Mouse (Mus musculus) stomach, embryonic 14.5 days (tissue): Measurements from ENCODE around the gene Emd. TPM values are rescaled to one million over a fixed set of nuclear protein-coding genes. Genes with fewer than 3 reads are reported as not detected.

ENCODE experiments used
- ATAC-seq: fragments of 200-750 bp; cut with Nextera tagmentation; 2 replicates; pipeline ENCODE4 v1.8.0; 2017; ENCODE audit warnings: low read depth, moderate TSS enrichment; ENCODE audit not compliant: insufficient number of reproducible peaks, insufficient read depth, low FRiP score
- H3K27ac ChIP-seq: fragments of 300-500 bp; sonication (generic); 2 replicates; pipeline ENCODE4 v1.5.1; 2014; ENCODE audit warnings: mild to moderate bottlenecking, low read length, moderate library complexity, mixed read lengths
- H3K27me3 ChIP-seq: fragments of 300-500 bp; sonication (generic); 2 replicates; pipeline ENCODE4 v1.6.1; 2014; ENCODE audit warnings: low read length, control low read depth, mixed read lengths; ENCODE audit not compliant: control insufficient read depth, insufficient read depth
- H3K36me3 ChIP-seq: fragments of 300-500 bp; sonication (generic); 2 replicates; pipeline ENCODE4 v1.6.1; 2014; ENCODE audit warnings: mild to moderate bottlenecking, control low read depth, low read length, moderate library complexity, mixed read lengths; ENCODE audit not compliant: control insufficient read depth, insufficient read depth
- H3K4me1 ChIP-seq: fragments of 300-500 bp; sonication (generic); 2 replicates; pipeline ENCODE4 v1.6.1; 2014; ENCODE audit warnings: low read length, control low read depth, mixed read lengths; ENCODE audit not compliant: control insufficient read depth, insufficient read depth
- H3K4me2 ChIP-seq: fragments of 300-500 bp; sonication (generic); replicated peaks from 2 replicates; pipeline ENCODE4 v1.6.1; 2014; ENCODE audit warnings: low read depth, low read length, control low read depth
- H3K4me3 ChIP-seq: fragments of 300-500 bp; sonication (generic); 2 replicates; pipeline ENCODE4 v1.5.1; 2014; ENCODE audit warnings: low read depth, low read length, control low read depth
- H3K9ac ChIP-seq: fragments of 300-500 bp; sonication (generic); replicated peaks from 2 replicates; pipeline ENCODE4 v1.6.1; 2014; ENCODE audit warnings: low read depth, mild to moderate bottlenecking, control low read depth, low read length, moderate library complexity, mixed read lengths
- H3K9me3 ChIP-seq: fragments of 300-500 bp; sonication (generic); 2 replicates; pipeline ENCODE4 v1.6.1; 2016; ENCODE audit warnings: low read depth, low read length, control low read depth; ENCODE audit not compliant: control insufficient read depth
- WGBS: fragments of 180-500 bp; shearing (Covaris S2); extraction: QIAGEN DNeasy Blood & Tissue Kit; methylation state at CpG from one replicate; pipeline ENCODE4 v1.1.7; 2014; 5-methylcytosine and 5-hydroxymethylcytosine counted together
- polyA plus RNA-seq: library from polyadenylated mRNA; unstranded; fragments of >200 nt; fragmentation: Nextera tagmentation; extraction: Ambion mirVana; gene quantifications from 2 replicates; pipeline ENCODE4 v1.2.1, GENCODE M21; 2014

The Emd gene
- polyA plus RNA-seq, 1 experiment from 2014 or later, result 33.3 TPM

DNA sequence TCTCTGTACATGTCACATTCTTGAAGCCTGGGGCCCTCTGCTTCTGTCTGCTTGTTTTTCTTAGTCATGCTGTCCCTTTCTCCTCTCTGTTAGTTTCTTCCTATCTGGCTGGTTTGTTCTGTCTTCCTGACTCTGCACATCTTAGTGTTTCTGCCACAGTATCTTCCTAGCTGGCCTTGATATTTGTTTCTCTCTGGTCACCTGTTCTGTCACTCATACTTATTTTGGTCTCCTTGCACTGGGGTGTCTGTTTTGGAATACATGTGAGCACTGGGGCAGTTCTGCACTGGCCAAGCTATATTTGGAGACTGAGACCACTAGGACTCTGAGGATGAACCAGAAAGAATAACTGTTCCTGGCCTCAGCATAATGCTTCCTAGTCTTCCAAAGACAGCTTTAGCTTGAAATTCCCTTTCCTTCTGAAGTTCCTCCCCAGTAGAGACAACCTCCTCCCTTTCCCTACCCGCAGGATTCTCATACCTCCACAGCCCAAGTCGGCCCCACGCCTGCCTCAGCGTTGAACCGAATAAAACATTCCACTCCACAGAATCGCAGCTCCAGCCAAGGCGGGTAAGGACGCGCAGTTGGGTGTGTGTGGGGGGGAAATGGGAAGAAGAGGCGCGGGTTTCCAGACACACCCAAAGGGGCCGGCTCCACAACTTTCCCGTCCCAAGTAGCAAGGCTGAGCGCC lies 26.7 kb downstream of the Emd start:
- no peak for ATAC-seq
- H3K27me3 ChIP-seq, result no peaks in the 10 kb centered on the region
- 20% methylated on average over 14 of the region's 14 CpGs for WGBS
- H3K36me3 ChIP-seq, result peaks cover 3% of the 10 kb centered on the region; the same call in 1 of the 2 replicates
- H3K9ac ChIP-seq, result peak overlapping the region; percentile 21; the same call in 1 of the 2 replicates
- no peaks in the 10 kb centered on the region for H3K9me3 ChIP-seq
- H3K4me2 ChIP-seq, result peak overlapping the region; percentile 66
- H3K4me3 ChIP-seq, result peak overlapping the region; percentile 50
- peaks cover 2% of the 10 kb centered on the region; the same call in 1 of the 2 replicates for H3K4me1 ChIP-seq
- H3K27ac ChIP-seq, result peak overlapping the region; percentile 89; the same call in 1 of the 2 replicates

DNA sequence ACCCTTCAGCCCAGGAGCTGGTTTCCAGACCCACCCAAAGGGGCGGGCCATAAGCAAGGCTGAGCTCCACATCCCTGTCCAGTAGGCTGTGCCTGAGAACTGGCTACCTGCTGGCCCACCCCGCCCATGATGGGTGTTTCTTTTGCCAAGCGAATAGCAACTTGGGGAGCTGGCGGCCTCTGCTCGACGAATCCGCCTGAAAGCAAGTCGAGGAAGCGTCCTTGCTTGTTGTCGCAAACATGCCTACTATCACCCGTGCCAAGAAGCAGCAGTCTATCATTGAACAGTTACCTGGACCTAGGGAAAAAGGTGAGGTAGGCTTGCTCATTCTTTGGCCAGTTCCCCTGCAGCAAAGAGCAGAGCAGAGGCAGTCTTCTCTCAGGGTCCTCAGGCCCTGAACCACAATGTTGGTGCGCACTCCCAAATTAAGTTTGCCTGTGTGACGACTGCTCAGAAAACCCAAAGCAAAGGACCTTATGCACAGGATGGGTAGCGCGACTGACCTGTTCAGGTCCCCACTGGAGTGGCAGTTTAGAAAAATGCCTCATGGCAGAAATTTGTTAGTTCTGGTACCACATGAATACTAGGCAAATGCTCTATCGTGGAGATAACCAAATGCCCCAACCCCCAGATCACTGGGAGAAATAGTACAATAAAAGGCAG lies 27.4 kb downstream of the Emd start, which contains the start of the genes Taz and Dnase1l1:
TSS of gene Taz (plus strand) at position 181 of the 663 bp plus-strand sequence.
TSS of gene Dnase1l1 (minus strand) at position 606 of the 663 bp plus-strand sequence.
- H3K9ac ChIP-seq, result peak within 1 kb of the TSS; percentile 58
- H3K4me2 ChIP-seq, result peak within 1 kb of the TSS; percentile 66
- H3K36me3 ChIP-seq, result peaks cover 5% of the 10 kb centered on the region; the same call in 1 of the 2 replicates
- no peaks in the 10 kb centered on the region for H3K27me3 ChIP-seq
- H3K27ac ChIP-seq, result peak within 1 kb of the TSS; percentile 89
- H3K9me3 ChIP-seq, result no peaks in the 10 kb centered on the region
- 14% methylated on average over 16 of the region's 16 CpGs for WGBS
- H3K4me1 ChIP-seq, result peaks cover 2% of the 10 kb centered on the region; the same call in 1 of the 2 replicates
- ATAC-seq, result peak; percentile 96
- H3K4me3 ChIP-seq, result peak within 1 kb of the TSS; percentile 50

DNA sequence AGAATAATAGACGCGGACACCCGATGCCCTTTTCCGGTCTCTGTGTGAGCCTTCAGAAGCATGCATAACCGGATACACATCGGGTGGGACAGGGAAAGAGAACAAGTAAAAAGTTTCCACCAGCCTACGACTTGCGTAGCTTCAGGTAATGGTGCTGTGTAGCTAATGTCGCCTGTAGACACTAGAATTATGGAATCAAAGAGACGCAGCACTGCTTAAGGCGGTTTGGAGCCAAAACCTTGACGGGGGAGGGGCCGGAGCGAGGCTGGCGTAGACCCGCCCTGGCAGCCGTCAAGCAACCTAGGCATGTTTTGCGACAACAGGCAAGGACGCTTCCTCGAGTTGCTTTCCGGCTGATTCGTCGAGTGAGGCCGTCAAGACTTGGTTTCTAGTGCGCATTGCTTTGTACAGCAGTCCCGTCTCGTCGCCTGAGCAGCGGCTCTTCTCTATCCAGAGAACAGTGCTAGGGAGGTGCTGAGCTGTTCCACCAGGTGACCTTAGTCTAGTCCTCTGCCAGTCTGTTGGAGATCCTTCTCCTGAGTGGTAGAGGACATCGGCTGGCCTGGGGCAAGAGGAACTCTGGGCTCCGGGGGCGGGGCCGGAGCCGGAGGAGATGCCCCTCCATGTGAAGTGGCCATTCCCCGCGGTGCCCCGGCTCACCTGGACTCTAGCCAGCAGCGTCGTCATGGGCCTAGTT lies 28.1 kb downstream of the Emd start:
- 24% methylated on average over 39 of the region's 39 CpGs for WGBS
- Histone ChIP-seq H3K27ac (peak overlapping the region; percentile 89), H3K36me3 (peaks cover 5% of the 10 kb centered on the region; the same call in 1 of the 2 replicates), H3K4me2 (peak overlapping the region; percentile 66), H3K9ac (peak overlapping the region; percentile 58), H3K4me3 (peak overlapping the region; percentile 50), H3K9me3 (no peaks in the 10 kb centered on the region), H3K27me3 (no peaks in the 10 kb centered on the region), H3K4me1 (peaks cover 2% of the 10 kb centered on the region; the same call in 1 of the 2 replicates)
- peak; percentile 76; the same call in 1 of the 2 replicates for ATAC-seq

DNA sequence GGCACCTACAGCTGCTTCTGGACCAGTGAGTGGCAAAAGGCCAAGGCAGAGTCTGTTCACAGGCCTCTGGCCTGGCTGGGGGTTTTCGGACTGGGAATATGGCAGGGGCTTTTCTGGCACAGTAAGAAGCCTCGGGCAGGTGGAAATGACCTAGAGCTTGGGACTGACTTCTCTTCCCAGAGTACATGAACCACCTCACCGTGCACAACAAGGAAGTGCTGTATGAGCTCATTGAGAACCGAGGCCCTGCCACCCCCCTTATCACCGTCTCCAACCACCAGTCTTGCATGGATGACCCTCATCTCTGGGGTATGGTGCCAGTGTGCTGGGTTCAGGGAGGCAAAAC lies 28.6 kb downstream of the Emd start:
- peak overlapping the region; percentile 58 for H3K9ac ChIP-seq
- peaks cover 2% of the 10 kb centered on the region; the same call in 1 of the 2 replicates for H3K4me1 ChIP-seq
- peak overlapping the region; percentile 50 for H3K4me2 ChIP-seq
- peak overlapping the region; percentile 63; the same call in 1 of the 2 replicates for H3K27ac ChIP-seq
- ATAC-seq, result no peak
- no peaks in the 10 kb centered on the region for H3K27me3 ChIP-seq
- 49% methylated on average over 5 of the region's 5 CpGs for WGBS
- peak overlapping the region; percentile 50 for H3K4me3 ChIP-seq
- no peaks in the 10 kb centered on the region for H3K9me3 ChIP-seq
- peaks cover 5% of the 10 kb centered on the region; the same call in 1 of the 2 replicates for H3K36me3 ChIP-seq

DNA sequence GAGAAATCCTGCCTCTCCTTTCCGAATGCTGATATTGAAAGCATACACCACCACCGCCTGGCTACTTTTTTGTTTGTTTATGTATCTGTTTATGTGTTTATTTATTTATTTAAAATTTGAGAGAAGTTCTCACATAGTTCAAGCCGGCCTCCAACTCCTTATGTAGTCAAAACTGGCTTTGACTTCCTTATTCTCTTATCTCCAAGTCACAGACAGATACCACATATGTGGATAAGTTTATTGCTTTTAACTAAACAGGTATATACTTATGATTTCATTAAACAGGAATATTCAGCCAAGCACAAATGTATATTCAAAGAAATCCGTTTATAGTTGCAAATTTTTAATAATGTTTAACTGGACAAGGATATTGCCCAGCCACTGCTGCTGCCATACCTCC lies 38.9 kb downstream of the Emd start:
- H3K4me3 ChIP-seq, result no peak overlapping the region
- H3K27ac ChIP-seq, result no peak overlapping the region
- 68% methylated on average over 4 of the region's 4 CpGs for WGBS
- no peak for ATAC-seq
- H3K4me2 ChIP-seq, result no peak overlapping the region
- no peak overlapping the region for H3K9ac ChIP-seq
- H3K9me3 ChIP-seq, result no peaks in the 10 kb centered on the region
- no peaks in the 10 kb centered on the region for H3K36me3 ChIP-seq
- H3K4me1 ChIP-seq, result no peaks in the 10 kb centered on the region
- no peaks in the 10 kb centered on the region for H3K27me3 ChIP-seq

DNA sequence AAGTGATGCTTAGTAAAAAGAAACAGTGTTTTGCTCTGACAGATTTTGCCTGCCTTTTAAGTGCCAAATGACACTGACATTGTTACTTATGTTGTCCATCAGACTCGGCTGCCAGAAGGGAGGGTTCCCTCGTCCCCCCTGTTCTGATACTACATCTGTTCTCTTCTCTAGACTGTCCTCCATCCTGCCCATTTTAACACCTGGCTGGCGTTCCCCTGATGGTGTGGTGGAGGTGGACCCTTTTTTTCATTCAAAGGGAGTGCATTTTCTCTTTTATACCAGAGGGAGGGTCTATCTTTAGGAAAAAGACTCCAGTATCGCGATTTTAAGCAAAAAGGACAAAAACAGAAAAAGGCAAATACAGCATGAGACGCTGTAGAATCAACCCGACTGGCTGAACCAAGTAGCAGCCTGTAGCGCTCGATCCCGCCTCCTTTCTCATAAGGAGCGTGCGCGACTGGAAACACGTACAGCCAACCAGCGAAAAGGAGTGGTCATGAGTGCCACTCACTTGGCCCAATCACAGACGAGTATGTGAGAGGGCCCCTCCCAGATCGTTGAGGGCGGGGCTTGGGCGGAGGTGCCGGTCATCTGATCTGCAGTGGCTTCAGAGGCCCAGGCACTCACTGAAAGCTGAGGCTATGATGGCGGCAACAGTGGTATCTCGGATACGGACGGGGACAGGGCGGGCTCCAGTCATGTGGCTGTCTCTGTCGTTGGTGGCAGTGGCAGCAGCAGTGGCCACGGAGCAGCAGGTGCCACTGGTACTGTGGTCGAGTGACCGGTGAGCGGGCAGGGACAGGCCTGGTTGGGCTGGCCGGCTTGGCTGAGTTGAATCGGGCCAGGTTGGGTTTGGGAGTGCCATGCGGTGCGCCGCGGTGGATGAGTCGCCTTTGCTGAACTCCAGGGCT lies 42.3 kb downstream of the Emd start, which contains the start of gene Atp6ap1:
TSS of gene Atp6ap1 (plus strand) at position 560 of the 911 bp plus-strand sequence.
- Histone ChIP-seq H3K9ac (peak within 1 kb of the TSS; percentile 58), H3K27ac (no peak within 1 kb of the TSS), H3K4me3 (peak within 1 kb of the TSS; percentile 54), H3K27me3 (no peaks in the 10 kb centered on the region), H3K36me3 (peaks cover 2% of the 10 kb centered on the region; the same call in 1 of the 2 replicates), H3K9me3 (no peaks in the 10 kb centered on the region), H3K4me2 (peak within 1 kb of the TSS; percentile 58), H3K4me1 (no peaks in the 10 kb centered on the region)
- 23% methylated on average over 37 of the region's 37 CpGs for WGBS
- peak; percentile 99 for ATAC-seq

DNA sequence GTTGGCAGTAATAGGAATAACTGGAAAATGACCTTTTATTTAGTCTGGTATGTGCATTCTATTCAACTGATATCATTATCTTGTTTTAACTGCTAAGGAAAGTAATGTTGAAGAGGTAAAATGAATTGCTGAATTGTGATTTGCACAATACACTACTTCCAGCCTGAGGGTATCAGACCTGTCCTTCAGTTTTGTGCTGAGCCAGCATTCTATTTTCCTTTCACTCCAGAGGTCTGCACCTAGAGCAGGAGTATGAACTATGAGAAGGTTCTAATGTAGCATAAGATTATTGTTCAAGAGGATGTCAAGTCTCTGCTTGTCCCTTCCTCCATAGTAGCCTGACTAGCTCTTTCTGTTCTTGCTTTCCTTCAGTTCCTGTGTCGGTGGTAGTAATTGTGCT lies 43.9 kb downstream of the Emd start:
- Histone ChIP-seq H3K9ac (no peak overlapping the region), H3K36me3 (peaks cover 4% of the 10 kb centered on the region; the same call in 1 of the 2 replicates), H3K4me3 (no peak overlapping the region), H3K4me1 (no peaks in the 10 kb centered on the region), H3K27ac (no peak overlapping the region), H3K27me3 (no peaks in the 10 kb centered on the region), H3K9me3 (no peaks in the 10 kb centered on the region), H3K4me2 (no peak overlapping the region)
- WGBS, result 72% methylated on average over 1 of the region's 1 CpGs
- no peak for ATAC-seq
